Mouse (Mus musculus) urinary bladder, postnatal 4 days (tissue): Measurements from ENCODE around the gene Ispd.
"Not testable (repeated sequence)": the region's sequence is repeated elsewhere in the genome, so short reads cannot be mapped to it uniquely, and the experiment has no call there.

Experiments
- DNase-seq, 2 experiments: peaks; one replicate each; pipeline ENCODE4 v3.0.0; 2021 to 2022; ENCODE audit warnings: low spot score in 2 of 2

The Ispd gene

DNA sequence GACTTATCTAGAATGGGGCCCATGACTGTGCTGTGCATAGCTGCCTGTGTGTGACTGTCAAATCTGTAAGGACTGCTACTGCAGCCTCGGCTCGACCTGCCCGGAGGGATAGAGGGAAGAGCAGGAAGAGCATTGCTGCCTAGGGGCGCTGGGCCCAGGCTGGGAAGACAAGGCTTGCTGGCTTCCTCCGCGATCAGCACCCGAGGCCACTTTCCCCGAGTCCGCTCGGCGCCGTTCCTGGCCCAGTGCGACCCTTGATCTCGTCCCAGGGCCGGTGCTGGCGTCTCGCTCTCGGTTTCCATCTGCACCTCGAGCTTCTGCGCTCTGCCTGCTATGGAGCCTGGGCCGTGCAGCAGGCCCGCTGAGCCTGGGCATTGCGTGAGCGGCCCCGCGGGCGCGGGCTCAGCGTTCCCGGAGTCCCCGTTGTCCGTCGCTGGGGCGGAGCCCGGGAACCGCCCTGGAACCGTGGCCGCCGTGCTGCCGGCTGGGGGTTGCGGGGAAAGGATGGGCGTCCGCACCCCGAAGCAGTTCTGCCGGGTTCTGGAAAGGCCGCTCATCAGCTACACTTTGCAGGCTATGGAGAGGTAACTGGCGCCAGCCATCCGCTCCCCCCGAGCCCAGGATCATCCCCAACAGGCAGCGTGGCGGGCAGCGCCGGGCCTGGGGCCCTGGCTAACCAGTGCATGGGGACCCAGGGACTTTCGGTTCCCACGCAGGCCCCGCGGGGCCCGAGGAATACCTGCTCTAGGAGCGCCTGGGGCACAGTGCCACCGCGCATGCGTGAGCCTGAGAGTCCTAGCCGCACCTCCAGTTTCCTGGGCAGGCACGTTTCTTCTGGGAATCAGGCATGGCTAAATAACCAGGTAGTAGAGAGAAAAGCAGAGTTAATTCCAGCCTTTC lies at the start of gene Ispd, which contains the start of gene D630036H23Rik:
Ispd (plus strand) TSS at position 10 of the 900 bp plus-strand sequence.
D630036H23Rik (minus strand) TSS at position 741 of the 900 bp plus-strand sequence.
- peak; percentile 83 to 84 for DNase-seq

DNA sequence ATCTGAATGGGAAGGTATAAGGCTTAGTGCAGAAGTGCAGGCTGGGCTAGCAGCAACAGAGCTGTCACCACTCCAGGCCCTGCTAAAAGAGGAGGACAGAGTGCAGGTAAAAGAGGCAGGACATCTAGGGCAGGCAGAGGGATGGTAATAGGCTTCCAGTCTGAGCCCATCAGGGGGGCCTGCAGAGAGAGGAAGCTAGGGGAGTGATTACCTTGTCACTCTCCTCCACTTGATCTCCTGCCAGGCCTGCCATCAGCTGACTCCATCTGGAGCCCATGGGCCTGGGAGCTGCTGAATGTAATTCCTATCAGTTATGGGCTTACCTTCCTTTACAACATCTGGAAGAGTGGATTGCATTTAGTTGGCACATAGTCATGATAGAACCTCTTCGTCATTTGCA lies 48.6 kb upstream of the Ispd start:
- DNase-seq = no peak

- no peak for DNase-seq
These were observed 47.4 kb upstream of the Ispd start for GRCm38 (mm10) chr12:36333837-36334281.

- DNase-seq = no peak
These were observed 37.1 kb upstream of the Ispd start for GRCm38 (mm10) chr12:36344131-36344530.

- no peak for DNase-seq
These were observed 21.2 kb upstream of the Ispd start for GRCm38 (mm10) chr12:36360064-36360463.

GRCm38 (mm10) chr12:36360693-36361092 lies 20.6 kb upstream of the Ispd start:
- no peak for DNase-seq

GRCm38 (mm10) chr12:36364013-36364412 lies 17.2 kb upstream of the Ispd start:
- DNase-seq = no peak

DNA sequence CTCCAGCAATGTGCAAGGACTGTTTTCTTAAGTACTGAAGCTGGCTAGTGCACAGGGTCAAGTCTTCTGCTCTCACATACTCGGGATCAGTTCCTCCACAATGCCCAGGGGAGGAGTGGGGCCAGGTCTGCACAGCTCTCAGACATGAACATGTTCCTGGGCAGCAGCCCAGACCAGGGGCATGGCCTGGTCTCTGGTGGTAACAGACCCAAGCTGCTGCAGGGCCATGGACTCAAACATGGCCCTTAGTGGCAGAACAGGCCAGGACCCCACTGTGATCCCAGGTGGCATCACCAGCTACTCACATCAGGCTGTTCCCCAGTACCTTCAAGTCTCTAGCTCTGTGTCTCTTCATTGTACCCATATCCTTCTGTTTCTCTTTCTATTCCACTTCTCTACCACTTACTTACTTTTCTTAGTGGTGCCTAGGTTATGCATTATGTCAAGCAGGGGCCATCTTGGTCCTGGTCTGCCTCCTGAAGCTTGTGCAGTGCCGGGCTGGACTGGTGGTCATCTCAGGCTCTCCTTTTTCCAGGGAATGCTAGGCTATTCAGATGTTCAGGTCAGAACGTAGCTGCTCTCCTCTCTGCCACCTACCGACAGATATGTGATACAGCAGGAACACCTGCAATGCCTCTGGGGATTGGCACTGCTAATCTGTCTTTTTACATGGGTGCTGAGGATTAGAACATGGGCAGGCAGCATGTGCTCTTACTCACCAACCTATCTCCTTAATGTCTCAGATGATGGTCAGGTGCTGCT lies 7.8 kb upstream of the Ispd start:
- no peak for DNase-seq

- not testable (repeated sequence) for DNase-seq
These were observed 4.9 kb upstream of the Ispd start for GRCm38 (mm10) chr12:36376391-36376790.

GRCm38 (mm10) chr12:36380254-36380653 lies 996 bp upstream of the Ispd start:
- no peak for DNase-seq

GRCm38 (mm10) chr12:36380806-36381205 lies 444 bp upstream of the Ispd start:
- DNase-seq = no peak

GRCm38 (mm10) chr12:36385386-36385785 lies 4.1 kb downstream of the Ispd start:
- no peak for DNase-seq

DNA sequence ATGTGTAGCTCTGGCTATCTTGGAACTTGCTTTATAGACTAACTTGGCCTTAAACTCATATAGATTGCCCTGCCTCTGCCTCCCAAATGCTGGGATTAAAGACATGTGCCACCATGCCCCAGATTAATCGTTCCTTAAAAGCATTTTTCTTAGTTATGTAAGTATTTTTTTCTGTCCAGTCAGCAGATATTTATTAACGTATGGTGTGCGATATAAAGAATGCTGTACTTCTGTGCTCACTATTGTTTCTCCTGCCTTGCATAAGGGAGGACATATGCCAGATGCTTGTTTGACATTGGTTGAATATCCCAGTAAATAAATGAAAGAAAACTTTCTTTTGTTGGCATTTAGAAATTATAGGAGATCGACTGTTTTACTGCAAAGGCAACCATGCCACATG lies 5.7 kb downstream of the Ispd start:
- no peak for DNase-seq

DNA sequence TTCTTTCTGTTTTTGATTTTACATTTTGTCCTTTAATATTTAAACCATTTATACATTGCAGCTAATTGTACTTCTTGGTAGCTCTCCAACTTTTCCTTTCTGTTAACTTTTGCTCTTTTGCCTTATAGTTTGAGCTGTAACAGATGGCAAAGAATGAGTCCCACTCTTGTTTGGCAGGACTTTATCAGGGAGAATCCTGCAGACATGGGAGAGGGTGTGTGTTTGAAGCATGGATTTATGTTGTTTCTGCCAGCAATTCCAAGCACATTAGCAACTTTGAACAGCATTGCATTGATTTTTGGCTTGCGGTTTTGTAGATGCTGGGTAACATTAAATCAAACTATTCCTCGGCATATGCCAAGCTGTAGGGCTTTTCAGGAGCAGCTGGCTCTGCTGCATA lies 13.9 kb downstream of the Ispd start:
- peak in 1 of 2 experiments; percentile 18 for DNase-seq

DNA sequence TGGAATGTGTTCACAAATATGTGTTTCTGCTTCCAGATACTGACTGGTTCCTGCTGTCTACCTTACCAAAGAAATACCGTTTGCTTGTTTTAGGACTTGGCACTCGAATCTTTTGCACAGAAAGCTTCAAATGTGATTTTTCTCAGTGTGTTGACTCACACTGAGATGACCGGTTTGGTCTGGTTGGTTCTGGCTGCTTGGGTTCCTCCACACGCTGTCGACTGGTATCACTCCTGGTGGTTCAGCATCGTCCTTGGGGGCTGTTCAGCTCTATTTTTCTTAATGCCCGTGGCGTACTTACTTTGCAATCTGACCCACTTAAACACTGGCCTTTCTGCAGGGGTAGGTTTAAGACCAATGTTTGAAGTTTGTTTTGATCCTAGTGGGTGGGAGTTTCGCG lies 42.4 kb downstream of the Ispd start:
- DNase-seq = no peak

- DNase-seq = no peak
These were observed 44.0 kb downstream of the Ispd start for GRCm38 (mm10) chr12:36425258-36425657.

GRCm38 (mm10) chr12:36426163-36427045 lies 45.2 kb downstream of the Ispd start:
- DNase-seq = no peak

DNA sequence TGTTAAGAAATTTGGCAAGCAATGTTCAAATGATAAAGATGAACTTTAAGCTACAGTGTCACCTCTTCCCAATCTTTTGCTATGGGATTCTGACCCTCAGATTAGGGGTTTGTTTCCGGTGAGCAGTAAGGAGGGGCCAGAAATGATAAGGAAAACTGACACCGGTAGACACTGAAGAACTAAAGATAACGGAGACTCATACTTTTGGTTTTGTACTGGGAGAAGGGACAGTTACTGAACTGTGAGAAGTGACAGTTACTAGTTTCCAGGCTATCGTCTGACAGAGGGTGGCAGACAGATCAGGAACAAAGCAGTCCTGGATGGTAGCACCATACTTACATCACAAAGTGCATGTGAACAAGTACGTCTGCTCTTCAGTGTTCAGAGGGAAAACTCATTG lies 55.7 kb downstream of the Ispd start:
- no peak for DNase-seq

DNA sequence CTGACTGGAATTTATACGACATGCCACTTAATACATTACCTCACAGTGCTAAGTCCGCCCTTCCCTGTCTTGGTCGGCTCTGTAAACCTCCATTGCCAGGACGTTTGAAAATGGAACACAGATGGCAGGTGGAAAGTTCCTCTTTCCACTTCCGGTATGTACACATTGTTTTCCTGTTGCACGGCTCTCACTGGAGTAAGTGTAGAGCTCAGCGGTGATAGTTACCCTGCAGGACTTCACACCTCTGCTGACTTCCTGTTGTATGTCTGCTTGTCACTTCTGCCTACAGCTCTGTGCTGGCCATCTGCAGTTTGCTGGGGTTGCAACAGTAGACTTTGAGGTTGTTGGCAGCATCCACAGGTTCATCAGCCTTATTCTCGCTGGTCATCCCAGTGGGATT lies 58.1 kb downstream of the Ispd start:
- no peak for DNase-seq

GRCm38 (mm10) chr12:36456002-36456401 lies 74.8 kb downstream of the Ispd start:
- DNase-seq = no peak

- DNase-seq = no peak
These were observed 76.5 kb downstream of the Ispd start for GRCm38 (mm10) chr12:36457726-36458125.
